Mouse (Mus musculus): ENCODE measurements around the gene Rbm47.
A peak's percentile ranks its signal among the peaks of the same experiment; 100 is the strongest.

Rbm47 gene

DNA sequence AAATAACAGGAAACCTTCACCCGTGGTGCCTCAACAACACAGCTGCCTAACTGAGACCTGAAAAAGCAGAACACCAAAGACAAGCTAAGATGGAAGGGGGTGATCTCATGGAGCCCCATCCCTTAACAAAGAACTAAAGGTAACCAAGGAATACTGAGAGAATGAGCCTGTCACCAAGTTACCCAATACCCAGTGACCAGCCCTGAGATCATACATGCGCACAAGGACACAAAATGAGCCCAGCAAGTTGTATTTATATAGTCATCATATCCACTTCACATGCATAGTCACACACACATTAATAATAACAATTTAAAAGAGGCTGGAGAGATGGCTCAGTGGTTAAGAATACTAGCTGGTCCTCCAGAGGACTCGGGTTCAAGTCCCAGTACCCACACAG lies 44.0 kb downstream of the Rbm47 start:
- no peak for DNase-seq (ENCODE audit: low spot score in 2 of 2)

DNA sequence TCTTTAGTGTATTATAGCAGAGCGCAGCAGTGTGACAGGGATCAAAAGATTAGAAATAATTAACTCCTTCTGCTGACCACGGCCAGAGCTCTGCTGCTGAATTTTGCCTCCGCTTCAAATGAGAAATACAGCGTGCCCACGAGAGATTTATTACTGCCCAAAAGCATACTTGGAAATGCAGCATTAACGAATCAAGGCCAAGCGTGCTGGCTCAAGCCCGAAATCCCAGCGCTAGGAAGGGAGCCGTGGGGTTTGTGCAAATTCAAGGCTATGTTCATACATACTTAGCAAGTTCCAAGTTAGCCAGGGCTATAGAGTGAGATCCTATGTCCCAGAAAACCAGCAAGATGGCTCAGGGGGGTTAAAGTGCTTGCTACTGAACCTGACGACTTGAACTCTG lies 47.5 kb downstream of the Rbm47 start:
- no peak for DNase-seq (ENCODE audit: low spot score in 2 of 2)

DNA sequence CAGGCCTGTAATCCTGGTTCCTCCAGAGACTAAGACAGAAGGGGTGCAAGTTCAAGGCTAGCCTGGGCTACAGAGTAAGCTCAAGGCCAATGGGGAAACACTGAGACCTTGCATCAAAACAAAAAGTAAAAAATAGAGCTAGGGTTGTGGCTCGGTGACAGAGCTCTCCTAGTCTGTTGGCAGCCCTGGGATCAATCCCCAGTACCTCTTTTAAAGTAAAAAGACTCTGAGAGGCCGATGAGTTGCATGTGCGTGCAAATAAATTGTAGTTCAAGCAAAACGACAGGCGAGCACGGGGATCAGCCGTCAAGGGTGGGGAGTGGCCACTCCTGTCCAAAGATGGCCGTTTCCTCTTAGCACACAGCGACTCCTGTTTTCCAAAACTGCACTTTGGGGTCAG lies 48.0 kb downstream of the Rbm47 start:
- no peak for DNase-seq (ENCODE audit: low spot score in 2 of 2)

DNA sequence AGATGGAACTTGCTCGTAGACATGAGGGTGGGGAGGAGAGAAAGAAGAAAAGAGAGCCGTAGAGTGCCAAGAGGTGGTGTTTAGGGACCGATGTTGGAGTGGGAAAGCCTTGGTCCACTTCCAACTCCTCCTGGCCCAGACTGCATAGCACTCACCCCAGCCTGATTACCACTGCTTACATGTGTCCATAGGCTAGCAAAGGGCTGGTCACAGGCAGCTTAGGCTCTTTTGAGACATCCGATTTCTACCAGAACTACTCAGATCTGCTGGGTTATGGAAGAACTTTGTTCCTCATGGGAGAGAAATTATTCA lies 48.9 kb downstream of the Rbm47 start:
- no peak for DNase-seq (ENCODE audit: low spot score in 2 of 2)

DNA sequence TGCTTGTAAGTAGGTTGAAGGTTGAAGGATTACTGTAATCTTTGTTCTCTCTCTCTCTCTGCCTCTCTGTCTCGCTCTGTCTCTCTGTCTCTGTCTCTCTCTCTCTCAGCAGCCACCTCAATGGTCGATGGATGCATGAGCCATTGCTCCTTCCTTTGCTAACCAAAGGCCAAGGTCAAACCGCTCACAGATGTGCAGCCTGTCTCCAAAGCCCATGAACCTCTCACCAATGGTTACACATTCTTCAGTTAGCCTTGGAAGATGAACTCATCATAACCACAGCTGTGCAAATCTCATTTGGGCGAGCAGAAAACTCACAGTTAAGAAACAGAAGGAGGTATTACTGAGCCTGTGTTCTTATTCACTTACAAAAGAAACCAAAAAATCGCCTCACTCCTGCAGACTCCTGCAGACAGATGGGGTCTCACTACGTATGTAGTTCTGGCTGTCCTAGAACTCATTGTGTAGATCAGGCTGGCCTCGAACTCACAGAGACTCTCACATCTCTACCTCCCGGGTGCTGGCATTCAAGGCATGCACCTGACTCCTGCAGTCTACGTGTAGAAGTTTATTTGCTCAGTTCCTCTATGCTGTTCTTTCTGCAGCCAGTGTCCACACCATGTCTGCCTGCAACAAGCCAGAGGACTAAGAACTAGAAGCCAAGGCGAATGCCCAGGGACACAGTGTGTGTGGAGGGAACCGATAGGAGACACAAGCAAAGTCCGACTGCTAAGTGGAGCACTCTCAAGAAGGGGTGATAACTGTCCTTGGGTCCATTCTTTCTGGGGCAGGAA lies 49.4 kb downstream of the Rbm47 start:
- no peak for DNase-seq (ENCODE audit: low spot score in 2 of 2)

DNA sequence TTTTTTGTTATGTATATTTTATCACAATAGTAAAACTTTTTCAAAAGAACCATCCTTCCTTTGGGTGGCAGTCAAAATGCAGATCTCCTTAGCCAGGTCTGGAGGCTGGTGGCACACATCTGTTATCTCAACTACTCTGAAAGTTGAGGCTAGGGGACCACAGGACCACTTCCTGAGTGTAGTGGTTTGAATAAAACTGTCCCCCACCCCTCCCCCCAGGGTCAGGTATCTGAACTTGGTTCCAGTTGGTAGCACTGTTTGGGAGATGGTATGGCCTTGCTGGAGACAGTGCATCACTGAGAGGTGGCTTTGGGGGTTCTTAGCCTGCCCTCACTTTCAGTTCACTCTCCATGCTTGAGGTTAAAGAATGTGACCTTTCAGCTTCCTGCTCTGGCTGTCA lies 51.7 kb downstream of the Rbm47 start:
- no peak for DNase-seq (ENCODE audit: low spot score in 2 of 2)

DNA sequence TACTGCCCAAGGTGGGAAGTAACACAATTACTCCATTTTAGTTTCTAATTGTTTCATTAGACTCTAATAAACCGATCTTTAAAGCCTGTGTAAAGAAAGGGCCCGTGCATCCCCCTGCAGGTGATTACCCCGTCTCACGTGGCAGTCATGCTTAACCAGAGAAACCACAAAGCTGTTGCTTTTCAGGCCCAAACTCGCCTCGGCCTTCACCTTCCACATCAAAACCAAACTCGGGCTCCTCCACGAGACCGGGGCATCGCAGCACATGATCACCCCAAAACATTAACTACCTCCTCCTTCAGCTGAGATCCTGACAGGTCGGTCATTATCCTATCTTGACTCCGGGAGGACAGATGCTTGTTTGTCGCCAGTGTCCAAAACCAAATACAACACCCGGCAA lies 58.2 kb downstream of the Rbm47 start:
- DNase-seq (ENCODE audit: low spot score in 2 of 2) = no peak

DNA sequence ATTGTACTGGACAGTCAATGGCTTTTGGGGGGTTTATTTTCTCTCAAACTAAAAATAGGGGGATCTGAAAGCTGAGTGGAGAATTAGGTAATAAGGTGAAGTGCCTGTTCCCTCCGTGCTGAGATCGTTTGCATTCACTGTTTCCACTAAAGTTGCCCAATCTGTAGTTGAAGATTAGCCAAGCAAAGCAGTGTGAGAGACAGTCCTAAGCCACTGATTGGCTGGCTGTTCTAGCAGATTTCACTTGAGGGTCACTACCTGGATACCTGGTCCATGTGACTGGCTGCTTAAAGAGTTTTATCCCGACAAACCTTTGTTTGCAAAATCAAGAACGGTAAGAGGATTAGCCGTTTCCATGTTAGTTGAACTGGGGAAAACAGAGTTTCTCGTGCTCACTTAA lies 58.7 kb downstream of the Rbm47 start:
- no peak for DNase-seq (ENCODE audit: low spot score in 2 of 2)

DNA sequence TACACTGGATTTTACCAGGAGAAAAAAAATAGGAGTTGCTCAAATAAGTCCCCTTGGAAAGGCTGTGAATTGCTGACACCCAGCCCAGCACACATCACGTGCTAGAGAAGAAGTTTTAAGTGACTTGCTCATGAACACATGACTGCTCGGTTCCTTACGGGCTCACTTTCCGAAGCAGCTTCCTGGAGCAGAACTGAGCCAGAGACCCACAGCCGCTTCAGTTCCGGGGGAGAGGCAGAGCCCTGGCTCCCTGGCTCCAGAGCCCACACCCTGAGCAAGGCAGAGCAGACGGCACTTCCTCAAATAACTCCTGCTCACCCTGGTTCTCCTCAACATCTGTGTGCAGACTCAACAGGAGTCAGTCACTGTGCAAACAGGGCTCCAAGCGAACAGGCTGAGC lies 60.9 kb downstream of the Rbm47 start:
- DNase-seq (ENCODE audit: low spot score in 2 of 2) = peak; percentile 43 to 46

DNA sequence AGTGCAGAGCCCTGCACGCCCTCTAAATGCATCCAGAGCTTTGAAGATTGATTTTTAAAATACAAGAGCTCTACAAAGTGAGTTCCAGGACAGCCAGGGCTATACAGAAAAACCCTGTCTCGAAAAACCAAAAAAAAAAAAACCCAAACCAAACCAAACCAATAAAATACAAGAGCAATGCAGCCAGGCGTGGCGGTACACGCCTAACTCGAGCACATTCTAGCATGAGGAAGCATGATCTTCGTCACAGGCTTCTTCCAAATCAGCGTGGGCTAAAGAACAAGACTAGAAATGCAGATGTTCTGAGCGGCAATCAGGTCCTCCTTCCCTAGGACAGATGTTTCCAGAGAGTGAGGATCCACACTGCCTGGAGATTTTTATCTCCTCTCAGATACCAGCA lies 66.5 kb downstream of the Rbm47 start:
- DNase-seq (ENCODE audit: low spot score in 2 of 2) = no peak

DNA sequence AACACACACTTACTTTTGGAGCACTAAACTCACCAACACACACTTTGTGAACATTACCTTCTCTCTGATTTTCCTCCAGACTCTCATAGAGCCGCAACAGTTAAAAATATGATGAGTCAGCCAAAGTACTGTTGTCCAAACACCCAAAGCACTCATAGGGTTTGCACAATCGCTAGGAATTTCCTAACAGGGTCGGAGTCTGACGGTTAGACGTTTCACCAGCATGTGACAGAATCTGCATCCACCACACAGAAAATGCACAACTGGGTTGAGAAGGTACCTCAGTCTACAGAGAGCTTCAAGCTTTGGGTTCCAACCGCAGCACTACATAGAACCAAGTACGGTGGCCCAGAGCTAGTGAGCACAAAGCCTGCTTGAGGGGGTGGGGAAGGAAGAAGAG lies 67.0 kb downstream of the Rbm47 start:
- no peak for DNase-seq (ENCODE audit: low spot score in 2 of 2)

DNA sequence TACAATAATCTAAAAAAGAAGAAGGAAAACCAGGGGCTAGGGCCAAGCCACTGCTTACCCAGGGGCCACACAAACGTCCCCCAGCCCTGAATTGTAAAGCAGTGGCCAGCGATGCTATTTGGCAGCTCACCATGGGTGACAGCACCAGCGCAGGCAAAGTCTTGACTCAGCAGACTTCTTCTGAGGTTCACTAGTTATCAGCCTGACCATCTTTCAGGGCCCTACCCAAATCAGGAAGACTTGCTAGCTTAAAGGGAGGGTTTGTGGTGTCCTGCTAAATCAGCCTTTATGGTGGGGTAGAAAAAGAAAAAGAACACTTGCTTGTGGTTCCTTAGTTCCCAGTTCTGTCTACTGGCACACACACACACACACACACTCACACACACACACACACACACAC lies 67.6 kb downstream of the Rbm47 start:
- DNase-seq (ENCODE audit: low spot score in 2 of 2) = no peak

DNA sequence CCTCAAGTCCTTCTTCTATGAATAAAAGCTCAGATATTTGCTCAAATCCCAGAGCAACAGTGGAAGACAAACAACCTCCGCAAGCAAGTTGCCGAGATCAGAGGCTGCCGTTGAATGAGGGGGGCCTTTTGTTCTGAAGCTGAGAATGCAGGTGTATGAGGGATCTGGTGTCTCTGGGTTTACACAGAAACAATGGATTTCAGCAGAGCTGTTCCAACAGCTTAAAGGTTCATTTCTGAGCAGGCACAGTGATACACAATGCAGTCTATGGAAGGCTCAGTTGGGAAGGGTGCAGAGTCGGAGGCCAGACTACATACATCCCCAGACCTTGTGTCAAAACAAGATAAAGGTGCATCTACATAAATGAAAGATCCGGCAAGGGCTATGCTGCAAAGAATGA lies 69.5 kb downstream of the Rbm47 start:
- no peak for DNase-seq (ENCODE audit: low spot score in 2 of 2)

DNA sequence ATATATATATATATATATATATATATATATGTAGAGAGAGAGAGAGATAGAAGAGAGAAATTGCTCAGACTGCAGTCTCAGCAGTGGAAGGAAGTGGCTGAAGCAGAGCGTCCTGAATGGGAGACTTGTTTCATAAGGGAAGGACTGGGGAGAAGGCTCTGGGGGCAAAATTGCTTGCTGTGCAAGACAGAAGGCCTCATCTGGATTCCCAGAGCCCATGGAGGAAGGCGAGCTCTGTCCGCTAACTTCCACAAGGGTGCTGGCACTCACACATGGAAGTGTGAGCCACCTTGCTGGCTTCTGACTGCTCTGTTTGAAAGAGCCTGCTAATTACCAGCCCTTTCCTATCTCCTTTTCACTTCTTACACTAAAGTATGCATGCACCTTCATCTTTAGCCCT lies 70.1 kb downstream of the Rbm47 start:
- peak; percentile 26 to 28 for DNase-seq (ENCODE audit: low spot score in 2 of 2)

DNA sequence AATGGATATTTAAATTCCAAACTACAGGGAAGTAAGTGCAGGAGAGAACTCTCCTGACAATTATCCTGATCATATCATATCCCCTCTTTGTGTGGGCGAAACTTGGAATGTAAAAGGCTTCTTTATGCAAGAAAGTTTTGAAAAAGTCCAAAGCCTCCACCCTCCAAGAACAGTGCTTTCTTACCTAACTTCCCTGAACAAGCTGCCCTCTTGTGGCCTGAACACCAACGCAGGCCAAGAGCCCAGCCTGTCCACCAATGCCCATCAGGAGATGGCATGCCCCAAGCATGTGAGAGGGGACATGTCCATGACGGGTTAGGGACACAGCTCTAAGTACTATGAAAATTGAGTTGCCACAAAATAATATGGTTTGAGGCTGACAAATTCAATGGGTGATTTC lies 71.3 kb downstream of the Rbm47 start:
- peak in 1 of 2 experiments; percentile 33 for DNase-seq (ENCODE audit: low spot score in 2 of 2)

DNA sequence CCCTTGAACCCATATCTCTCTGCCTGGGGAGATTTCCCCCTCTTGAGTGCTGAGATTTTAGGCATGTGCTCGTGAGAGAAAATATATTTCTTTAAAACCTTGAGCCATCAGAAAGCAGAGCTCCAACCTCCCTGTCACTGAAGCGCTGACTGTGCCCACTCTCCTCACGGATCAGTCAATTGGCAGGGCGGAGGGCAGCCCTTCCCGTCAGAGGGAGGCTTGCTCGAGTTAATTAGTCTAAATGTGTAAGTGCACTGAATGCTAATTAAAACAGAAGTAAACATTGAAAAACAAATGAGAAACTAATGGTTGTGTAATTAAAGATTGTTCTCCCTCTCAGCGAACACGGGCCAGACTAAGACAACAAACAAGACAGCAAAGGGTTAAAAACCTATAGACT lies 72.6 kb downstream of the Rbm47 start:
- DNase-seq (ENCODE audit: low spot score in 2 of 2) = no peak

DNA sequence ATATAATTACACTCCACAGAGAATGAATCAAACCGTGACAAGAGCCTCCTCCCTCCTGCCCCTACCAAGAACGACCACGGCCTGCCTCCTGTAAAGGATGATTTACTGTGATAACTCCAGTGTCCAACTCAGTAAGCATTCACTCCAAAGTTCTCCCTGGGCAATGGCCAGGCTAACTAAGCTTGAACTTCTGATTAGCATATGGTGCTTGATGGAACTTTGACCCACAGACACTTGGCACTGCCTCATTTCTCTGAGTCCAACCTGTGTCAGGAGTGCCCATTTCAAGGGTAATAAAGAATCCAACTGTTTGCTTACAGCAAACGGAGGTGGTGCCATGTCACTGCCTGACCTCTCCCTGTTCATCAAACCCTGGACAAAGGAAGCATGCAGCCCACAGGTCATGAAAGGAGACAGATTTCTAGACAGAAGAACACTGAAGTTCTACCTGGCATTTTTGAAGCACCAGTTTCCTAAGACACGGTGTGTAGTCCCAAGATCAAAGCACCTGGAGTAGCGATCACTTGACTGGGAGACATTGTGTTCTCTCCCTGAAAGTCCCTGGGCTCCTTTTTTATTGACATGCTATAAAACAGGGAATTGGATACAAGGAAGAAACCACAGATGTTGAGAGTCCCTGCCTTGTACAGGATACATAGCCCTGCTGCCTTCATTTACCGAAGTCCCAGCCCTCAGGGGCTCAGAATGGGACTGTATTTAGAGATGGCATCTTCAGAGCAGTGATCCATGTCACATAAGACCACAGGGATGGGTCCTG lies 74.6 kb downstream of the Rbm47 start:
- no peak for DNase-seq (ENCODE audit: low spot score in 2 of 2)

DNA sequence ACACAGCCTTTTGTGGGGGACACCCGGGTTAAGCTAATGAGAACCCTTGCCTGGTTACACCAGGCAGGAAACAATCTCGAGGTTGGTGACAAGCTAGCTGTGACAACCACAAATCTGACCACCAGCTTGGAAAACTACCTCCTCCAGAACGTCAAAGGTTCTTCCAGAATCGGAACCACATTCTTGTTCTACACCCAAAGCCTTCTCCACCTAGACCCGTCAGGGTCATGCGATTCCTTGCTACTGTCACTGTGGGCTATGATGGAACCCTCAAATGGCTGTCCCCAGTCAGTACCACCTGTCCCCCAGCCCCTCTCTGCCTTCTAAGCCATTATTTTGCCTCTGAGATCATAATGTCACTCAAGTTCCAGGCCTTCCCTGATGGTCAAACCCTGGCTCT lies 76.8 kb downstream of the Rbm47 start:
- DNase-seq (ENCODE audit: low spot score in 2 of 2) = no peak

DNA sequence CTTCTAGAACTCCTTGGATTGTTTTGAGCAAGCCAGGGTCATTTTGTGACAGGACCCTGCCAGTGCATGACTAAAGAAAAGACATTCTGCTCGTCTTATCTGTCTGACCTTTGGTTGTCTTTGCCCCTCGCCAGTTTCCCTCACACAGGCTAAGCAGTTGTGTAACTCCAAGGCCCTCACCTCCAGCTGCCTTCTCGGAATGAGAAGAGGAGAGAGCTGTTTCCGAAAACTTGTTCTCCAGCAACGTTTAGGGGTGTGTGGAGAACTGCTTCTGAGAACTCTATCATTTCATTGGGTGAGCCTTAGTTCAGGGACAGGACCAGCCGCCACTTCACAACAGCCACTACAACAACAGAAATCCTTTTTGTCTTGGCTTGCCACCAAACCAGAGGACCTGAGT lies 77.8 kb downstream of the Rbm47 start:
- DNase-seq (ENCODE audit: low spot score in 2 of 2) = no peak

DNA sequence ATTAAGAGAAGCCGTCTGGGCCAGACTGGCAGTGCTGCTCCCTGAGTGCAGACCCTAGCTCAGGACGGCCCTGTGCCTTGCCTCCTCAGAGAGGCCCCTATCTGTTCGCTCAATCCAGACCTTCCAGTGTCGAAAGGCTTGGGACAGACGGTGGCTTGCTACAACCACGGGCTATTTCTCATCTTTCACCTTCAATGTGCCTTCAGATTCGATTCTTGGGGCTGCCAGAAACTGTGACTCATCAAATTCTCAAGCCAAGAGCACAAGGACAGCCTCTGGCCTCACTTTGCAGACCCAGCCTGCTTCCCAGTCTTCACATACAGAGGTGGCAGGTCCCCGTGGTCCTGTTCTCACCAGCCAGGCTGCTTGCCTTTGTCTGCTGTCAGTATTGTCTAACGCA lies 82.9 kb downstream of the Rbm47 start:
- DNase-seq (ENCODE audit: low spot score in 2 of 2) = no peak

DNA sequence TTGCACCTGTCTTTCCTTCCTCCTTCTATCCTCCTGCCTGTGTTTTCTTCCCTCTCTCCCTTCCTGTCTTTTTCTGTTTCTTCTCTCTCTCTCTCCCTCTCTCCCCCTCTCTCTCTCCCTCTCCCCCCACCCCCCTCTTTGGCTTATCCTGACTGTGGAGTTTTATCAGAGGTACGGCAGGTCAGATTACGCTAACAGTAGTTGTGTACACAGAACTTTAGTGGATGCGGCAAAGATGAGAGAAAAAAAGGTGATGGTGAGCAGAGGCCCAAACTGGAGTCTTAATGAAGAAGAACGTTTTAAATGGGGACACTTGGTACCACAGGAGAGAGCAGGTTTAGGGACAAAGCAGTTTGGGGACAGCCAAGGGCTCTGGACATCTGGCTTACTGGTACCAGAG lies 83.3 kb downstream of the Rbm47 start:
- DNase-seq (ENCODE audit: low spot score in 2 of 2) = no peak

DNA sequence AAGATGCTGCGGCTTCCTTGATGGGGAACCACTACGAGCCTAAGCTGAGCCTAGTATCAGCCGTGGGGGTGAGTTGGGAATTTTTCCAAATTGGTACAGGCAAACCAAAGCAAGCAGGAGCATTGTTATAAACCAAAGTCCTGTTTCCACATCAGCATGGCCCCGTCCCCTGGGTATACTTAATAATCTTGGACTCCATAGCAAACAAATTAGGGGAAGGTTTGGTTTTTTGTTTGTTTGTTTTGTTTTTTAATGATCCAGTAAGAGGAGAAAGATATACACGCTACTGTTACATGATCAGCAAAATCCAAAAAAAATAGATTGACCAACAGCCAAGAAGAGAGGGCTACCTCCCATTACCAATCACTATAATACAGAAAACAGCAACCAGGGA lies 84.0 kb downstream of the Rbm47 start:
- DNase-seq (ENCODE audit: low spot score in 2 of 2) = no peak

DNA sequence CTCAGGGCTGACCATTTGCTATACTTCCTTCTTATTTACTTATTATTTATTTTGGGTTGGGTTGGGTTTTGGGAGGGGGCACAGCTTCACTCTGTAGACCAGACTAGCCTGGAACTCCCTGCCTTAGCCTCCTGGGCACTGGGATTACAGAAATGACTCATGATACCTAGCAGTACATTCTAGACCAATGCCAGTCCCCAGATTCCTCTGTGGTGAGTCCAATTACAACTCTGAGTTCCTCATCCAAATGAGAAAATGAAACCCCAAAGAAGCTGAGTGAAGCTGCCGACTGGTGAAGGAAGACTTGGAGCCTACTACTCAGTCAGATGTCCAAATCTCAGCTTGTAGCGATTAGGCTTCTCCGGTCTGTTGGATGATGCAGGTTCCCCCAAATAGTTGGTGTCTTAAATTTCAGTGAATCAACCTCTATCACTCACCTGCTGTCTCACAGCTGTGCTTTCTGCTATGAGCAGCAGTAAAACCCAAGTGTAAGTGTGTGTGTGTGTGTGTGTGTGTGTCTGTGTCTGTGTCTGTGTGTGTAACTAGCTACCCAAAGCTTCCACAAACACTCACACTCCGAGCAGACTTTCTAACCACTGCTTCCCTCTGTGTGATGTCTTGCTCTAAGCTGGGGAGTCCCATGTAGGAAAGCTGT lies 84.5 kb downstream of the Rbm47 start:
- no peak for DNase-seq (ENCODE audit: low spot score in 2 of 2)
